Mouse (Mus musculus) cerebellum, adult 2 months (tissue): ENCODE data around the gene Coro1a. TPM values are rescaled to one million over a fixed set of nuclear protein-coding genes. Genes with fewer than 3 reads are reported as not detected.

Source experiments
- DNase-seq, 2 experiments: peaks; one replicate each; pipeline ENCODE4 v3.0.0; 2021
- H3K27ac ChIP-seq: fragments of 200-500 bp; 2 replicates; pipeline ENCODE4 v1.5.1; 2012; ENCODE audit warnings: low read length, control low read depth, inconsistent platforms; ENCODE audit not compliant: insufficient read depth
- H3K27me3 ChIP-seq: fragments of 200-500 bp; 2 replicates; pipeline ENCODE4 v1.6.1; 2012; ENCODE audit warnings: inconsistent platforms, mild to moderate bottlenecking, low read length, moderate library complexity; ENCODE audit not compliant: control insufficient read depth, insufficient read depth
- H3K4me1 ChIP-seq: fragments of 200-500 bp; 2 replicates; pipeline ENCODE4 v1.6.1; 2011; ENCODE audit warnings: low read length; ENCODE audit not compliant: control insufficient read depth, insufficient read depth
- H3K4me3 ChIP-seq: fragments of 200-500 bp; replicated peaks from 2 replicates; pipeline ENCODE3; 2011; ENCODE audit warnings: mild to moderate bottlenecking, low read depth, low read length, control low read depth; ENCODE audit not compliant: insufficient read depth
- CTCF ChIP-seq: fragments of 200-500 bp; IDR thresholded peaks from 2 replicates; pipeline ENCODE4 v1.5.1; 2011; ENCODE audit warnings: low read depth, mild to moderate bottlenecking, control low read depth, low read length, moderate library complexity, borderline replicate concordance; ENCODE audit not compliant: insufficient read depth
- POLR2A ChIP-seq: fragments of 200-500 bp; IDR thresholded peaks from 2 replicates; pipeline ENCODE4 v1.6.1; 2011; ENCODE audit warnings: low read length, control low read depth, borderline replicate concordance; ENCODE audit not compliant: insufficient read depth
- WGBS: fragments of 180-500 bp; shearing (Covaris S2); methylation state at CpG from one replicate; pipeline ENCODE4 v1.1.7; 2018; 5-methylcytosine and 5-hydroxymethylcytosine counted together
- polyA plus RNA-seq: library from polyadenylated mRNA; depleted of rRNA; stranded (reverse); fragments of >200 nt; gene quantifications from 2 replicates; pipeline ENCODE4 v1.2.3, GENCODE M21; 2012

The Coro1a gene
- polyA plus RNA-seq, 1 experiment = 110 TPM

DNA sequence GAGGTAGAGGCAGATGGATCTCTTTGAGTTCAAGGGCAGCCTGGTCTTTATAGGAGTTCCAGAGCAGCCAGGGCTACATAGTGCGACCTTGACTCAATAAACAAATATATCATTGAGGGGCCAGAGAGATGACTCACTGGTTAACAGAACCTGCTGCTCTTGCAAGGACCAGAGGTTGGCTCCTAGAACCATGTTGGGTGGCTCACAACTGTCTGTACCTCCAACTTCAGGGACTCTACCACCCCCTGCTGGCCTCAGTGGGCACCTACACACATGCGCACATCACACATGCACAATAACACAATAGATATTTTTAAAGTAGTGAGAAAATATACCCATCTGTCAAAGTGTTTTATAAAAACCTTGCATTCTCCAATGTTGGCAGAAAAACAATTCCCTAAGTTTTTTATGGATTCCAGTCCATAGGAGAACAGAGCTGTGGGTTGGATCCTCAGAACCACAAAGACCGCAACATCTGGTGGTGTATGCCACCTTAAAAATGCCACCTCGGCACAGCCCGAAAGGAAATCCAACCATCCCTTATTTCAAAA lies 11.3 kb upstream of the Coro1a start:
- DNase-seq = no peak
- TF ChIP-seq POLR2A (no peak), CTCF (no peak)
- no peaks in the 10 kb centered on the region for H3K27me3 ChIP-seq
- no peak overlapping the region for H3K4me3 ChIP-seq
- WGBS = 94% methylated on average over 5 of the region's 5 CpGs
- no peaks in the 10 kb centered on the region for H3K4me1 ChIP-seq
- H3K27ac ChIP-seq = no peak overlapping the region

DNA sequence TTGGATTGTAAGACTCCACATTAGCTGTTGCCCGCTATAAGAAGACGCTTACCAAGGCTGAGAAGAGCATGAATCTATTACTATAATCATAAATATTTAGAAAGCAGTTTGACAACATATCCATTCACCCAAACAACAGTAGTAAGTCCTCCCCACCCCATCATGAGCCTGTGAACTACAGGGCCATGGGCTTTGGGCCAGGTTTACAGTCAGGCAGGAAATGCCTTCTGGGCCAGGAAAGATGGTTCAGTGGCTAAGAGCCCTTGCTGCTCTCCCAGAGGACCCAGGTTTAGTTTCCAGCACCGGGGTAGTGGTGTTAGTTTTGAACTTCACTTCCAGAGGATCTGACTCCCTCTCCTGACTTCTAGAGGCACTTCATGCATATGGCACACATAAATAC lies 10.0 kb upstream of the Coro1a start:
- no peak overlapping the region for H3K4me3 ChIP-seq
- WGBS = 75% methylated on average over 3 of the region's 3 CpGs
- no peak overlapping the region for H3K27ac ChIP-seq
- TF ChIP-seq POLR2A = no peak
- no peak for TF ChIP-seq CTCF
- no peaks in the 10 kb centered on the region for H3K27me3 ChIP-seq
- no peaks in the 10 kb centered on the region for H3K4me1 ChIP-seq
- no peak for DNase-seq

DNA sequence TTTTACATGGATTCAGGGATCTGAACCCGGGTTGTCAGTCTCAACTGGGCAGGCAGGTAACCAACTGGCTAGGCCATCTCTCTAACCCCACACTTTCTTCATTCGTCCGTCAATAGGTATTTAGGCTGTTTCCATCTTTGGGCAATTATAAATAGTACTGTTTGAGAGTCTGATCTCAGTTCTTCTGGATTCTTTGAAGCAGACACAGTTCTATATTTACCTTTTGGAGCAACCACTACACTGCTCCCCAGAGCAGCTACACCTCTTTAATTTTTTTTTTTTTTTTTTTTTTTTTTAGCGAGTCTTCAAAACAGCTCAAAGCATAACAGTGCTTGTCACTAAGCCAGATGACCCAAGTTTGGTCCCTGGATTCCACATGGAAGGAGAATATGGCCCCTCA lies 8.1 kb upstream of the Coro1a start:
- no peak for TF ChIP-seq CTCF
- no peak for TF ChIP-seq POLR2A
- 82% methylated on average over 4 of the region's 4 CpGs for WGBS
- DNase-seq = no peak

DNA sequence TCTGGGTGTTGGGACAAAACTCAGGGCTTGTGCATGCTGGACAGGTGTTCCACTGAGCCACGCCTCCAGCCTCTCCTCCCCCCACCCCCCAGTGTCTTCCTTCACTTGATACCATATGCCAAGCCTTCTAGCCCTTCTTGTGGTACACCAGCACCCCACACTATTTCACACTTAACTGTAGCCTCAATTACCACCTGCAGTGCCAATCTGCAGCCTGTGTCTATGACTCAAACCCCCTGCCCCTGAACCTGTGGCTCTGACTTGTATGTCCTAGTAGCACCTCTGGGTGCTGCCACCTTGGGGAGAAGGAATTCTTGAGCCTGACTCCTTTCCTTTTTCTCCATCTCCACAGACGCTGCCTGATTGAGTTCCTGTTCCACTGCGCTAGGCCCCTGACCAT lies 4.3 kb upstream of the Coro1a start:
- DNase-seq = no peak
- 78% methylated on average over 3 of the region's 3 CpGs for WGBS
- Histone ChIP-seq H3K4me1 (no peaks in the 10 kb centered on the region), H3K27ac (no peak overlapping the region), H3K27me3 (no peaks in the 10 kb centered on the region), H3K4me3 (no peak overlapping the region)
- TF ChIP-seq CTCF (no peak), POLR2A (no peak)

More for the DNA sequence above, 8.1 kb upstream of the Coro1a start:
- no peaks in the 10 kb centered on the region for H3K27me3 ChIP-seq
- no peak overlapping the region for H3K4me3 ChIP-seq
- no peaks in the 10 kb centered on the region for H3K4me1 ChIP-seq
- no peak overlapping the region for H3K27ac ChIP-seq

DNA sequence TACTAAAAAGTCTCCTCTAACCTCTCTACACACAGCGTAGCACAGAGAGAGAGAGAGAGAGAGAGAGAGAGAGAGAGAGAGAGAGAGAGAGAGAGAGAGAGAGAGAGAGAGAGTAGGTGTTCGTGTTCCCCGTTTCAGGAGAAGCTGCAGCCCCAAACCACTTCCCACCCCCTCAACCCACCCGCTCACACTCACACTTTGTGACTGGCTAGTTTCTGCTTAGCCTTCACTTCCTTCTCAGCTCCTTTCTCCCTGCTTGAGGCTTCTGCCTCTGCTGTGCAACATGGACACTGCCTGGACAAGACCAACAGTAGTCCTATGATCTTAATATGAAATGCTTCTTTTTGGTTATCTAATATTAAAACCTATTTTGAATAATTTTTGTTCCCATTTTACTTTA lies 2.7 kb upstream of the Coro1a start:
- TF ChIP-seq POLR2A = no peak
- no peak for TF ChIP-seq CTCF
- no peaks in the 10 kb centered on the region for H3K27me3 ChIP-seq
- no peak overlapping the region for H3K4me3 ChIP-seq
- WGBS = 66% methylated on average over 4 of the region's 4 CpGs
- H3K4me1 ChIP-seq = no peaks in the 10 kb centered on the region
- no peak overlapping the region for H3K27ac ChIP-seq
- DNase-seq = no peak

DNA sequence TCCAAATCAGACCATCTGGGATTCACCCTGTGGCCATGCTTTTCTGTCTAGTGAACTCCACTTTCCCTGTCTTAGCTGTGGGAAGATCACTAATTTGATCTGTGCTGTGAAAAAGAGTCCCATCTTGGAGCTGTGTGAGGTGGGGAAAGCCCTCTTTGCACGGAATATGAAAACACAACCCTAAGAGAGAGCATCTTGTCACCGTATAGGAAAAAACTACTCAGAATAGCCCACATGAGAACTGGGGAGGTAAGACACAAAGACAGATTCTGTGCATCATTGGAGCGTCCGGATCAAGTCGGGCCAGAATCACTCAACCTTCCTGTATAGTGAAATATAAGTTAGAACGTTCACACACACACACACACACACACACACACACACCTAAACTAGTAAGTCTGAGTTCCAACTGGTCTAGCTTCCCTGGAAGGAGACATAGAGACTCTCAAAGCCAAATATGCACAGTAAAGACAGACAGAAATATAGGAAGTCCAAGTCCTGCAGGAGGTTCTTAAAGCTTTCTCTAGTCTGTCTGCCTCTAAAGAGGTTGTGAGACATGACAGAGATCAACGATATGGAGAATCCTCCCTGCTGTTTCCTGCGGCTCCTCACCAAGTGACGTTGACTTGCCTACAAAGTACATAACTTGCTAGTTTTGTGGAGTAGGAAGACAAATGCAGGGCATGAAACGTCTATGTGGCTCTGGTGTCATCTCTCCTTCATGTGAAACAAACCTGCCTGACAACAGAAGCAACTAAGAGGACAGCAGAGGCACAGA lies 777 bp upstream of the Coro1a start:
- H3K4me3 ChIP-seq = no peak overlapping the region
- whole genome bisulfite sequencing = 78% methylated on average over 10 of the region's 10 CpGs
- DNase-seq = no peak
- TF ChIP-seq CTCF (no peak), POLR2A (no peak)
- no peak overlapping the region for H3K27ac ChIP-seq
- H3K4me1 ChIP-seq = no peaks in the 10 kb centered on the region
- H3K27me3 ChIP-seq = no peaks in the 10 kb centered on the region

DNA sequence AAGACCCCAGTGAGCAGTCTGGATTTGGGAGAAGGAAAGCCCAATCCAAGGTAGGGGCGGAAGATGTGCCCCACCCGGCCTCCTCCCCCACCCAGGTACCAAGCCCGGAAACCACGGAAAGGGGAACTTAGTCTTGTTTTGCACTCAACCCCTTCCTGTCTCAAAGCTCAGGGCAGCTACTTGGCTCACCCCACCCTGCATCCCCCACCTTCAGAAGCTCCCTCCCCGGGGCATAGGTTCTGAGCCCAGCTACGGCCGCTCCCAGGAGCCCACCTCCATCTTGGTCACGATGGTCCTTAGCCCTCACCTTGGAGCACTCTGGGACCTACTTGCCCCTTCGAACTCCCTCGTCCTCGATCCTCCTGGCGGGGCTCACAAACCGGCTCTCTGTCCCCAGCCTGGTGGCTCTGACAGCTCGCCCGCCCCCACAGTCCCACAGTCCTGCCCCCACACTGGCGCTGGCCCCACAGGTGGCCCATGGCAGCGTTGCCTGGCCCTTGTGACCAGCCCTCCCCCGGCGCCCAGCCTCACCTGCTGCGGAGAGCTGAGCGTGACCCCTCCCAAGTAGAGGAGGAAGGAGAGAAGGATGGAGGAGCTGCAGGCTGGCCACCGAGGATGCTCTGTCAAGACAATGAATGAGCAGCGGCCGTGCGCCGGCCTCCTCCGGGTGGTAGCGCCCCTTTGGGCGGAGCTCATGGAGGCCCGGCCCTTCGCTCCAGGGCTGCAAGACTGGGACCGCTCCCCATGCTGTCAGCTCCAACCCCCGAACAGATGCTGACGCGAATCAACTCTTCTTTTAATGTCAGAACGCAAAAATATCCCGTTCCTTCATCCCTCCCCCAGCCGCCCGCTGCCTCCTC lies 3.2 kb downstream of the Coro1a start:
- peak; percentile 90 to 92 for DNase-seq
- no peak for TF ChIP-seq CTCF
- TF ChIP-seq POLR2A = peak; percentile 81; the same call in 1 of the 2 replicates
- Histone ChIP-seq H3K4me1 (peaks cover 26% of the 10 kb centered on the region), H3K27ac (peak overlapping the region; percentile 64), H3K27me3 (no peaks in the 10 kb centered on the region), H3K4me3 (peak overlapping the region; percentile 80)
- WGBS = under 1% methylated on average over 39 of the region's 39 CpGs
